Mouse (Mus musculus): Measurements from ENCODE around the gene 1810030O07Rik.

GRCm38 (mm10) chrX:12686071-12686470 lies 12.6 kb upstream of the 1810030O07Rik start:
- TF ChIP-seq POLR2A (IDR thresholded peaks at IDR 0.05; ENCODE audit: insufficient read depth, low read depth, low read length) (no peak), CTCF (IDR thresholded peaks at IDR 0.05; ENCODE audit: insufficient read depth, low read depth, low read length) (no peak)

All from olfactory bulb, adult 2 months (tissue).